Mouse (Mus musculus) CD4-positive, CD25-positive, alpha-beta regulatory T cell, adult 4 months (primary cell): ENCODE measurements around the gene Tdrd6. TPM values are rescaled to one million over a fixed set of nuclear protein-coding genes. Genes with fewer than 3 reads are reported as not detected.

ENCODE experiments used
- ATAC-seq: one replicate; pipeline ENCODE4 v1.8.0; 2017
- polyA plus RNA-seq, 2 experiments: library from polyadenylated mRNA; unstranded; fragments of 100-300 nt; shearing (Covaris generic); gene quantifications; one replicate each; pipeline ENCODE4 v1.2.1; 2017

Gene Tdrd6
- polyA plus RNA-seq, 2 experiments from 2014 or later = not detected

DNA sequence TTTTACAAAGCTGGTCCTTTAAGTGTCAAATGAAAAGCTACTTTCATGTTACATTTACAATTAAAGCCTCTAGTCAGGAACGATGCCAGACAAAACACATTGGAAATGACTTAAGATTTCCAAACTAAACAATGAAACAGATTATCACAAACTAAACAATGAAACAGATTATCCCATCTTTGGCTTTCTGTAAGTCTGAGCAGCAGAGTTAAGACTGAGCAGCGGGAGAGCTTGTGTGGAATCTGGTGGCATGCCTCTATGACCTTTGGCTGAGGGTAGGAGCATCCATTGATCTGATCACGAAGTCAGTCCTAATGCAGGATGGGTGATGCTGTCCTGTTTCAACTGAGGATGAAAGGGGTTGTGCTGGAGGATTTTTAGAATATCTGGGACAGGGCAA is 17.9 kb downstream of the Tdrd6 start:
- no peak for ATAC-seq

DNA sequence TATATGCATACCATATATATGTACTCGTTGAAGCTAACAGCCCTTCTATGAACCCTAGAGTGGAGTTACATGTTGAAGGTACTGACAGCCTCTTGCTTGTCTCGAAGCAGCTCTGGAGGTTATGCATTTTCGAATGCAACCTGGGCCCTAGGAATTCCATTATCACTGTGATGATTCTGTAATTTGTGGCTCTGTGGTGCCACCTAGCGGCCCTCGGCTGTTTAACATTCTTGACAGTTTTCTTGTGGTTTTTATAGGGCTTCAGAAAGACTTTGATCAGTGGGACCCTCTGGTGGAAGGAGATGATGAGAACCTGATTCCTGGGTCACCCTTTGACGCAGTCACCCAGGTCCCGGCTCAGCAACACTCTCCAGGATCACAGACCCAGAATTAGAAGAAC is 18.5 kb downstream of the Tdrd6 start:
- ATAC-seq = no peak

DNA sequence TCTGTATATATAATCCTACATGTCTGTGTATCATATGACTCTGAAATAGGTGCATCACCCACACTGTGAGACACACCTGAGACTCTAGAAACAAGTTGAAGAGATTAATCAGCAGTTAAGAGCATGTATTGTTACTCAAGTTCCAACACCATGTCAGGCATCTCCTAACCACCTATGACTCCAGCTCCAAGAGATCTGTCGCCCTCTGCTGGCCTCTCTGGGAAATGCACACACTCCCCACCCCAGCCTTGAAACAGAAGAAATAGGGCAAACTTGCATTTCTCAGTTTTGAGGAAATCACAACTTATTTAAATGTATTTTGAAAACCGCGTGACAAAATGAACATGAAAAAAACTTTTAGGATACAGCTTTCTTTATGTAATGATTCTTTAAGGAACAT is 23.4 kb downstream of the Tdrd6 start:
- ATAC-seq = no peak

DNA sequence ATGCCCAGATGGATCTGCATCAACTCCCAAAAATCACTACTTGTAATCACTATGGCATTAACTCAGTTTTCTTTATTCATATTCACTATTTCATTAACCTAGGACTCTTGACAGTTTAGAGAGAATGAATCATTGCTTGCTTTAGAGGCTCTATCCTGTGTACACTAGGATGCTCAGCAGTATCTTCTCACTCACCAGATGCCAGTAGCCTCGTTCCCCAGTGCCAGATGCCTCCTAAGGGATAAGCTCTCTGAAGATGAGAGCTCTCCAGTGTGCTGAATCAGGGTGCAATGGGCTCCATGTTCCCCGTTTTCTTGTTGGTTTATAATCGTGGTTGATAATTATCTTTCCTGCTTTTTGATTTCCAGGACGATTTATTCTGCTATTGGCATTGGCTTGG is 31.4 kb downstream of the Tdrd6 start:
- no peak for ATAC-seq

DNA sequence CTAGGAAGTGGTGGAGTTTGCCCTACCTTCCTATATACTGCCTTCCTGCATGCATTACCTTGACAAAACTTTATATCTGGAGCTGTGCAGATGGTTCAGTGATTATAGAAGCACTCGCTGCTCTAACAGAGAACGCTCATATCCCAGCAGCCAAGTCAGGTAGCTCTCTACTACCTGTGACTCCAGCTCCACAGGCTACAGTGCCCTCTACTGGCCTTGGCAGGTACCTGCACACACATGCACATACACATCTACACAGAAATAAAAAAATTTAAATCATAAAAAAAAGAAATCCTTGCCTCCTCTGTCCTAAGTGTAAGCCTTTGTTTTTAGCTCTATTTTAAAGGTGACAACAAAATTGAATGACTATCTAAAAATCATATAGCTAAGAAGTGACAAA is 32.4 kb downstream of the Tdrd6 start:
- no peak for ATAC-seq

DNA sequence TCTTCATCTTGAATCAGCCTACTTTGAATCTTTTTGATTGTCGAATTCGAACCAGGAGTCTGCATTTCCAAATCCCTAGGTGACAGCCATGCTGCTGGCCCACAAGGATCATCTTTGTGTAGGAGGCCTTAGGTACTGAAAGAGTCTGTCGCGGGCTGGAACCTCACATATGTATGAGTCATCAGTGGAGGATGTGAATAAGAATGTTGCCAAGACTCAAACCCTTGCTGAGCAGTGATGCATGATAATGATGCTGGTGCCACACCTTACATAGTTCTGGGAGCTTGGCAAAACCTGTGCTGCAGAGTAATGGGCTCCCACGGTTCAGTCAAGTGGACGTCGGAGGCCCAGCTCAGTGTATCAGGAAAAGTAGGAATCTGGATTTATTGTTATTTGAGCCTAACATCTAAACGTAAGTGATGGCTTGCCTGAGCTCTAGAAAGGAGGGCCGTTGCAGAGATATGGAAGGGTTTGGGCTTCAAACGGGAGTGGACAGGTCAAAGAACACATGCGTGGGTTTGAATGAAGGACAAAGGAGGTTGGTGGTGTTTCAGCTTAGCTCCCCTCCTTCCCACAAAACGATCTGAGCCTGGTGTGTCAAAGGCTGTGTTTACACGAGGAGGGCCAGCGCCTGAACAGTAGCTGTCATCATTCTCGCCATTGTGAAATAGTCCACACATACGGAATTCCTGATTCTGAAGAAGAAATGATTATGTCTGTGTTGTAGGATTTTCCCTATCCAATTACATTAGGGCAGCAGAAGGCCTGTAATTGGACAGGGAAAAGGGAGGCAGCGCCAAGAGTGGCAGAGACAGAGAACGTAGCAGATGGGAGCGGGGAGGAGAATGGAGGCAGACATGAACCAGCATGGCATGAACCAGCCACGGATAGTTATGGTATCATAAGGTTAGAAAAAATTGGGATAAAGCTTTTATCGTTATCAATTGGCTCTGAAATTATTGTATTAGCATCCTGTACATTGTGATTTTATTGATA is 37.5 kb downstream of the Tdrd6 start:
- no peak for ATAC-seq

DNA sequence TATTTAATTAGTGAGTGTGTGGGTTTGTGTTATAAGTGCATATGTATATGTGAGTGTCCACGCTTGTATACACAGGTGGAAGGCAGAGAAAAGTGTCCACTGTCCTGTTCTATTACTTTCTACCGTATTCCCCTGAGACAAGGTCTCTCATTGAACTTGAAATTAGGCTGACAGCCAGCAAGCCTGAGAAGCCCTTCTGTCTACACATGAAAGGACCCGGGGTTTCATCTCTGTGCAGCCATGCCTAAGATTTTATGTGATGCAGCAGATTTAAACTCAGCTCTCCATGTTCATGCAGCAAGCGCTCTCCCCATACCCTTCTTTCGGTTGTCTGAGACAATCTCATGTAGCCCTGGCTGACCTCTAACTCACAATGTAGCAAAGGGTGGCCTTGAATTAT is 39.6 kb downstream of the Tdrd6 start:
- ATAC-seq = no peak

DNA sequence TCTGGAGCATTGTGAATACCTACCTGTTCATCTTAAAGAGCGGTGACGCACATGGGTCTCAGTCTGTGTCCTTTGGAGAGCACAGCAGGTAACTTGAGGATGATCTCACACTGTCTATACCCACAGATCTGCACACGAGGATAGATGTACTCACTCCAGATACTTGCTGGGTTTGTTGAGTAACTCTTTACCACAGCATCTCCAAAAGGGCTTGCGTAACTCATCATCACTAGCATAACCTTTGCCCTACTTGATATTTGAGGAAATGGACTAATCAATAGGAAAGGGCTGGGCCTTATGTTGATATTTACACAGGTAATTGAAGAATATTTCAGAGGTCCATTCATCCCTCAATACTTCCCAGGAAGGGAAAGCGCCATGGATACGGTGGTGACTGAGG is 40.3 kb downstream of the Tdrd6 start:
- ATAC-seq = no peak

DNA sequence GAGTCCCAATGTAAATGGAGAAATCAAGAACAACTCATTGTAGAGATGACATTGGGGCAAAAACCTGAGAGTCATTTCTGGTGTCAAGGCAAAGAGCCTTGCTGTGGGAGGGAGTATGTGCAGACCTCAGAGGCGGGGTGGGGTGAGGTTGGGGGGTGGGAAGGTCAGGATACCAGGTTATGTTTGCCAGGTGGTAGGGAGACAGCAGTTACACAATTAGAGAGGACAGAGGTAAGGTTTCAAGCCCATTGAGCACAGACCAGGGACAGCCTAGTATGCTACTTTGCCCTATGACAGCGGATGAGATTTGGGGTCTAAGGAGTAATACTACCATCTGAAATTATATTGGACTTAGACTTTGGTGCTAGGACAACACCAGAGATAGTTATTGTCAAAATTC is 42.8 kb downstream of the Tdrd6 start:
- no peak for ATAC-seq

DNA sequence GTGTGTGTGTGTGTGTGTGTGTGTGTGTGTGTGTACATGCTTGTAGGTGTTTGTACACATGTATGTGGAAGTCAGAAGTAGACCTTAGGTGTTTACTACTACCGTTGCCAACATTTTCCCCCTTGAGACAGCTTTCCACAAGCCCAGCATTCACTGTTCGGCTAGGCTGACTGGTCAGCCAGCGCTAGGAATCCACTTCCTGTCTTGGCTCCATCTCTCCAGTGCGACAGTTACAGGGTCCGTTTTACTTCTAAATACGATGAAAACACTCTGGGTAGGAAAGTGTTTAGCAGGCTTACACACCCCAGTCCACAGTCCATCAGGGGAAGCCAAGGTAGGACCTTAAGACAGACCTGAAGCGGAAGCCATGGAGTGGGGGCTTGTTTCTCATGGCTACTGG is 45.3 kb downstream of the Tdrd6 start:
- no peak for ATAC-seq

DNA sequence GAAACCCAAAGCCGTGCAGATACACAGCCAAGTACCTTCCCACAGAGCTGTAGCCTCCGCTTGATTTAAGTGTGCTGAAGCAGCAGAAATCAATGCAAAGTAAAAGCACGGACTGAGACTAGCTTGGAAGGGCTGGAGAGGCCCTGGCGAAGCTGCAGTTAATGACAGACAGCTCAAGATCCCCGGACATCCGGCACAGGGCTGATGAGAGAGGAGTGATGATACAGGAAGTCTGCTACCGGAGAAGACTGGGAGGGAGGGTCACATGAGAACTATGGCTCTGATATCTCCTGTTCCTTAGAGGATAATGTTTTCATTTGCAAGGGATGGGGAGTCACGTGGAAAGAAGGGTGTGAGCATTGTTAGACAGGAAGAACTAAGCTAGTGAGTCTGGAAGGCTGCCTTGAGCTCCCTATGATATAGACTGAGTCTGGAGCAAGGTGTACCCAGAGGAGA is 49.1 kb downstream of the Tdrd6 start:
- no peak for ATAC-seq

DNA sequence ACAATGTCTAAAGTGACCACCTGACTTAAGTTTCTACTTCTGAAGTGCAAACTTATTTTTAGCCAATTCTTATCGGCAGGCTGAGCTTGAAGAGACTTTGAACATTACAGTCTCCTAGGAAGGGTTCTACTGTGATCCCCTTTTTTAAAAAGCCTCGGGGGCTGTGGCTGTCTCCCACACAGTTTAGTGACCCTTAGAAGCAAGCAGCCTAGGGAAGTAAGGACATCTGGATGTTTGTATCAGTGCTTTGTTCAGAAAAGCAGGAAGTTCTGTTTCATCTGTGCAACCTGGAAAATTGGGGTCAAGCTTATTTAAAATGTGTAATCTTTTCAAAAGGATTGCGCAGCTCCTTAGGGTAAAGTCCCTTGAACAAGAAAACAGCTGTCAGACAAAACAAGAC is 49.6 kb downstream of the Tdrd6 start:
- ATAC-seq = no peak

DNA sequence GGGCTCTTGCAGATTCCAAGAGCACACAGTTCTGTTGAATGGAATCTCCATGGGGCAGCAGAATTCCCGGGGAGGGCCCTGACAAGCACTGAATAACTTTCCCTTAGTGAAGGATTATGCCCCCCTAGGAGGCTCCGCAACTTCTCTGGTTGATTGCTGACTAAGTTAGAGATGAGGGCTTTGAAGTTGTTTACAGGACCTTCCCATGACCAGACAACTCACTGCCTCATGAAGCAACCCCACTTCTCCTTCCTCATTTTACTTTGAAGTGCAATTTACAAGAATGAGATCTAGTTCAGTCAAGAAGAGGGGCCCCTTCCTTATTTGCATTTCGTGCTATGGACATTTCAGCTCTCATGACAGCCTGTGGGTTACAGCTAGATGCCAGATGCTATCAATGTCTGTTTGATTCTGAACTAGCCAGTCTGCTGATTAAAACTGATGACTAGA is 56.5 kb downstream of the Tdrd6 start:
- ATAC-seq = no peak

DNA sequence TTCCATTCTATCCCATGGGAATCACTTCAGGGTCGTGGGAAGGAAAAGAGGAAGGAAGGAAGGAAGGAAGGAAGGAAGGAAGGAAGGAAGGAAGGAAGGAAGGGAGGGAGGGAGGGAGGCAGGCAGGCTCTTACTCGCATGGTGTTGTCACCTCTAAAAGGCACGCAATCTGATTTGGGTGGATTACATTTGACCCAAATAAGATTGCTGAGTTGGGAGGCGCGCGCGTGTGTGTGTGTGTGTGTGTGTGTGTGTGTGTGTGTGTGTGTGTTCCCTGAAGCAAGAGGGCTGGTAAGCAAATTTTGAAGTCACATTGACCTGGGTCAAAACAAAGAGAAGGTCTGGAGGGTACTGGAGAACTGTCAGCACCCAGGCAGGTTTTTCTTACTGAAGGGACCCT is 60.8 kb downstream of the Tdrd6 start:
- ATAC-seq = no peak

DNA sequence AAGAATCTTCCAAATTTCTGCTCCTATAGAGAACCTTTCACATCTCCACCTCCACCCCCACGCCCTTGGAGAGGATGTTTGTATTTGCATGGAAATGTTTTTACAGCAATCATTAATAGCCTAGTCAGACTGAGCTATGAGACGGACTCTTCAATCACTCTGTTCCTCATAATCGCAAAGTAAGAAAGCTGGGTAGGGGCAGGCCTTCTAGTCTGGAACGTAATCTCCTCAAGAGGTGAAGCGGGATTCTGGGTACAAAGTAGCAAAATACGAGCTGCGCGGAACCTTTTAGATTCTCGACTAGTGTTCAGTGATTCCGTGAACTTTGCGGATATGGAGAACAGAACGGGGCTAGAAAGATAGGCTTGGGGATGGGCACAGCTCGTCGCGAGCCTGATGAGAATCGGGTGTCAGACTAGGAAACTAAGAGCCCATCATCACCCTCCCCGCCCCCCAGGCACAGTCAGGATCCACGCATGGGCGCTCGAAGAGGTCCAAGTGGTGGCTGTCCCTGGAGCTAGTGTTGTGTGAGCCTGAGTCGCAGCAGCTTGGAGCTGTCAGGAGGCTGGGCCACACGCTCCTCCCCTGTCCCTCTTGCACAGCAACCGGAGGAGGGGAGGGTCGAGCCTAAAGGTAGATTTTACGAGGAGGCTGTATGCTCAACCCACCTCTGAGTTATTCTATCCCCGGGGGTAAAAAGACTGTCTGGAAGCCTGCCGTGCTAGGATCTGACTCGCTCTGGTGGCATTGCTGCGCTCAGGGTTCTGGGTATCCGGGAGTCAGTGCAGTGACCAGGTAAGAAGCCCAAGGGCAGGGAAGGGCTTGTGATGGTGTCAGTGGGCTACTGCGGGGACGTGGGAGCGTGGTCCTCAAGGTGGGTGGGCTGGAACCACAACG is 61.9 kb downstream of the Tdrd6 start, which contains the start of gene Pla2g7:
Gene Pla2g7 (plus strand): TSS at position 107 of the 897 bp plus-strand sequence.
- no peak for ATAC-seq

DNA sequence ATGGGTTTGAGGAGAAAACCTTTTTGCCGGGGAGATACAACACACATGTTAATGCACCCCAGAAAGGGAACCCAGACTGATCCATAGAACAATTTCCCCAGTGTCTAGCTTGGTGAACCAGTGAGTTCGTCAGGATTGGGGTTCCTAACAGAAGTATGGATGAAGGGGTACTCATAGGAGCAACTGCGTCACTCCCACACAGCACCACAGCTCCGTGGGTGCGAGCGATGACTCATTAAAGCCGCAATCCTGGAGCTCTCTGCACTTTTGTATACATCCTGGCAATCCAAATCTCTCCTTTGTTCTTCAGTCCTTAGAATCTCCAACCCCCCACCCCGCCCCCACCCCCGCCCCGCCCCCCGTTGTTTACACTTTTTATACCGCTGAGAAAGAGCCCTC is 62.5 kb downstream of the Tdrd6 start:
- no peak for ATAC-seq

Other genes with a start within 250 kb of the Tdrd6 start
- not detected for gene Mep1a, start 127.5 kb downstream of the Tdrd6 start, polyA plus RNA-seq
- not detected for gene Ankrd66, start 86.7 kb downstream of the Tdrd6 start, polyA plus RNA-seq
- gene Pla2g7, start 62.2 kb downstream of the Tdrd6 start, polyA plus RNA-seq = 1 to 10 TPM in 1 of 2 experiments, under 1 TPM in 1; 0.30 to 1.5 TPM
- 1 to 10 TPM; 4.3 to 4.5 TPM for gene Slc25a27, start 36.9 kb upstream of the Tdrd6 start, polyA plus RNA-seq
- 1 to 10 TPM in 1 of 2 experiments, under 1 TPM in 1; 0.74 to 2.3 TPM for gene Cyp39a1, start 37.1 kb upstream of the Tdrd6 start, polyA plus RNA-seq
- not detected for gene Rcan2, start 171.1 kb upstream of the Tdrd6 start, polyA plus RNA-seq